Mouse (Mus musculus) embryonic facial prominence, embryonic 10.5 days (tissue): ENCODE measurements around the gene Gm14180. TPM values are rescaled to one million over a fixed set of nuclear protein-coding genes. Genes with fewer than 3 reads are reported as not detected.

Source experiments
- polyA plus RNA-seq: library from polyadenylated mRNA; unstranded; fragments of >200 nt; fragmentation: Nextera tagmentation; extraction: Ambion mirVana; gene quantifications from 2 replicates; pipeline ENCODE4 v1.2.1, GENCODE M21; 2016

Gm14180 gene
- polyA plus RNA-seq, 1 experiment from 2014 or later = not detected

Other genes with a start within 250 kb of the Gm14180 start
- gene Krt23, start 241.2 kb downstream of the Gm14180 start, polyA plus RNA-seq = 0.21 and 0.31 TPM in 2 replicates
- not detected in 2 replicates for gene Krt39, start 213.0 kb downstream of the Gm14180 start, polyA plus RNA-seq
- not detected in 2 replicates for gene Krt40, start 191.1 kb downstream of the Gm14180 start, polyA plus RNA-seq
- not detected in 2 replicates for gene Krtap3-3, start 183.4 kb downstream of the Gm14180 start, polyA plus RNA-seq
- gene Krtap3-2, start 177.4 kb downstream of the Gm14180 start, polyA plus RNA-seq = not detected in 2 replicates
- gene Gm11939, start 174.8 kb downstream of the Gm14180 start, polyA plus RNA-seq = not detected in 2 replicates
- gene Krtap3-1, start 167.7 kb downstream of the Gm14180 start, polyA plus RNA-seq = not detected in 2 replicates
- not detected in 2 replicates for gene Krtap1-5, start 153.3 kb downstream of the Gm14180 start, polyA plus RNA-seq
- gene Krtap1-4, start 150.6 kb downstream of the Gm14180 start, polyA plus RNA-seq = not detected in 2 replicates
- gene Krtap1-3, start 143.0 kb downstream of the Gm14180 start, polyA plus RNA-seq = not detected in 2 replicates
- not detected in 2 replicates for gene Krtap9-3, start 136.2 kb downstream of the Gm14180 start, polyA plus RNA-seq
- not detected in 2 replicates for gene Gm11938, start 131.0 kb downstream of the Gm14180 start, polyA plus RNA-seq
- gene Gm11937, start 124.1 kb downstream of the Gm14180 start, polyA plus RNA-seq = not detected in 2 replicates
- not detected in 2 replicates for gene Krtap2-4, start 119.4 kb downstream of the Gm14180 start, polyA plus RNA-seq
- gene Gm11562, start 113.9 kb downstream of the Gm14180 start, polyA plus RNA-seq = not detected in 2 replicates
- not detected in 2 replicates for gene Krtap4-1, start 106.1 kb downstream of the Gm14180 start, polyA plus RNA-seq
- gene Krtap4-2, start 99.2 kb downstream of the Gm14180 start, polyA plus RNA-seq = not detected in 2 replicates
- gene Krtap4-7, start 90.2 kb downstream of the Gm14180 start, polyA plus RNA-seq = not detected in 2 replicates
- not detected in 2 replicates for gene Gm11555, start 84.1 kb downstream of the Gm14180 start, polyA plus RNA-seq
- gene Gm11563, start 75.3 kb downstream of the Gm14180 start, polyA plus RNA-seq = not detected in 2 replicates
- not detected in 2 replicates for gene Krtap4-6, start 68.3 kb downstream of the Gm14180 start, polyA plus RNA-seq
- not detected in 2 replicates for gene Gm14190, start 43.5 kb downstream of the Gm14180 start, polyA plus RNA-seq
- not detected in 2 replicates for gene Gm11595, start 38.6 kb upstream of the Gm14180 start, polyA plus RNA-seq
- not detected in 2 replicates for gene Krtap4-8, start 46.4 kb upstream of the Gm14180 start, polyA plus RNA-seq
- not detected in 2 replicates for gene Krtap4-9, start 50.9 kb upstream of the Gm14180 start, polyA plus RNA-seq
- gene Gm11596, start 59.2 kb upstream of the Gm14180 start, polyA plus RNA-seq = not detected in 2 replicates
- not detected in 2 replicates for gene Gm11569, start 64.6 kb upstream of the Gm14180 start, polyA plus RNA-seq
- gene Gm11554, start 70.2 kb upstream of the Gm14180 start, polyA plus RNA-seq = not detected in 2 replicates
- not detected in 2 replicates for gene Krtap4-13, start 75.6 kb upstream of the Gm14180 start, polyA plus RNA-seq
- gene Gm11564, start 81.4 kb upstream of the Gm14180 start, polyA plus RNA-seq = not detected in 2 replicates
- not detected in 2 replicates for gene 2300003K06Rik, start 103.8 kb upstream of the Gm14180 start, polyA plus RNA-seq
- not detected in 2 replicates for gene Krtap4-16, start 117.3 kb upstream of the Gm14180 start, polyA plus RNA-seq
- gene Gm11568, start 123.6 kb upstream of the Gm14180 start, polyA plus RNA-seq = not detected in 2 replicates
- not detected in 2 replicates for gene Gm11559, start 130.2 kb upstream of the Gm14180 start, polyA plus RNA-seq
- not detected in 2 replicates for gene Krtap9-1, start 139.1 kb upstream of the Gm14180 start, polyA plus RNA-seq
- not detected in 2 replicates for gene Gm11567, start 144.9 kb upstream of the Gm14180 start, polyA plus RNA-seq
- gene Krtap31-1, start 173.6 kb upstream of the Gm14180 start, polyA plus RNA-seq = not detected in 2 replicates
- gene Gm11565, start 180.5 kb upstream of the Gm14180 start, polyA plus RNA-seq = not detected in 2 replicates
- not detected in 2 replicates for gene Krtap31-2, start 202.0 kb upstream of the Gm14180 start, polyA plus RNA-seq
- not detected in 2 replicates for gene Krtap9-5, start 214.2 kb upstream of the Gm14180 start, polyA plus RNA-seq
- gene Krtap29-1, start 244.8 kb upstream of the Gm14180 start, polyA plus RNA-seq = not detected in 2 replicates